Mouse (Mus musculus) testis, postnatal 10 days (tissue): ENCODE results near the gene Tnpo3.
A peak's percentile ranks its signal among the peaks of the same experiment; 100 is the strongest.

Experiments used
- DNase-seq: peaks from one replicate; pipeline ENCODE4 v3.0.0; 2021; ENCODE audit warnings: low spot score

The Tnpo3 gene

DNA sequence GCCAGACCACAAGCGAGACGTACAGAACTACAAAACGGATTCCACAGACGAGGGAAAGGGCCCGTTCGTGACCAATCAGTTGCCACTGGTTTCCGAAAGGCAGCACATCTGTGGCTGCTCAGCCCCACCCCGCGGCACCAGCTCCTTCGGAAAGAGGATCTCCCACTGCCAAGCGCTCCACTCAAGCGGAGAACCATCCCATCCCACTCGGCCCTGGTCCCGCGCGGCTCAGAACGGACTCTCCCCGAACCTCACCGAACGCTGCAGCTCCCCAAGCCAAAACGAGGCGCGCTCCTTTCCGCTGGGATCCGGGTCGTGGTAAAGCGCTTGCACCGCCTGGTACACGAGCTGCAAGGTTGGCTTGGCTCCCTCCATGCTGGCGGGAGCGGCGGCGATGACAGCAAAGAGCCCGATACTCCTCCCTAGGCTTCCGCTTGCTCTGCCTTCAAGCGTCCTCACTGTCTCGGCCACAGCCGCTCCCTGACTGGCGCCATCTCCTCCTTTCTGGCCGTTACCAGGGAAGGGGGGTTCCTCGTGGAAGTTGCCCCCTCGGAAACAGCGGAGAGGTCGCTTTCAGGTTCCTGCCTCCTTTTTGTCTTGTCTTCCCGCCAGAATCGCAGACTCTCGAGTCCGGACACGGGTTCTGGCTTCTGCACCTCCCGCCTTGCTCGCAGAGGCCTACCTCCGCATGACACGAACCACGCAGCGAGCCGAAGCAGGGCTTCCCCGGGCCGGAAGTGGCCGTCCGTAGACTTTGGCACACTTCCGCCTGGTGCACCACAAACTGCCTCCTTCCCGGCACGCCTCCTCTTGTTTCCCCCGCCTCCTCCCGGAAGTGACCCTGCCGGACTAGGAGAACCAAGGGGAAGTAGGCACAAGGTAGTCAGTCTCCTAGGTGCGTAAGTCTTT lies at the start of gene Tnpo3:
Gene Tnpo3 (minus strand): TSS at position 777 of the 909 bp plus-strand sequence.
- DNase-seq: peak; percentile 93

DNA sequence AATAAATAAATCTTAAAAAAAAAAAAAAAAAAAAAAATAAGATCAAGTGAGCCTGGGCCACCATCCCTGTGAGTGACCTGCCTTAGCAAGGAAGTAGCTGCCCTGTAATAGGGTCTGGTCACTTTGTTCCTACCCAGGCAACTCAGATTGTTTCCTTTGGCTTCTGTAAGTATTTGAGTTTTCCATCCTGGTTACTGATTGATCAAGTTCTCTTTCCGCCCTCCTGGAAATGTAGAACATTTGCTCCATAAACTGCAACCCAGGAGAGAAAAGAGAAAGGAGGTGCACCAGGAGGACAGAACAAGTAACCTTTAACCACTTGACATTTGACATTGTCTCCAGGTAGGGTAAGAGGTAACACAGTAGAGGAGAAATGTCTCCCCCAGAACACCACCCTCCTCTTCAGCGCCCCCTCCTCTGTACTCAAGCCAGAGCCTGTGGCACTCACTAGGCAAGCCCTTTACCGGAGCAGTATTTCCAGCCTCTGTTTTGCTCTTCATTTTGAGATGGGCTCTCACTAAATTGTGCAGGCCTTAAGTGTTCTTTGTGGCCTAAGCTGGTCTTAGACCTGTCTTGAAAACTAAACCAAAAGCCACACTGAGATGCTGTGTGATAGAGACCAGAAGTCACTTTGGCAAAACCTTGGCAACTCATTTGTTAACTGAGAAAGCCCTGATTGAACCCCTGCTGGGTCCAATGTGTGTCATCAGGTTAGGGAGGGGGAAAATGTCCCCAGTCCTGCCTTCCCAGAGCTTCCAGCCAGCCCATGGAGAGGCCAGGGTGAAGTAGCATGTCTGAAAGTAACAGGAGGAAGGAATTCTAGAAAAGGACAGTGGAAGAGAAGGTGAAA lies 49.2 kb upstream of the Tnpo3 start:
- no peak for DNase-seq

DNA sequence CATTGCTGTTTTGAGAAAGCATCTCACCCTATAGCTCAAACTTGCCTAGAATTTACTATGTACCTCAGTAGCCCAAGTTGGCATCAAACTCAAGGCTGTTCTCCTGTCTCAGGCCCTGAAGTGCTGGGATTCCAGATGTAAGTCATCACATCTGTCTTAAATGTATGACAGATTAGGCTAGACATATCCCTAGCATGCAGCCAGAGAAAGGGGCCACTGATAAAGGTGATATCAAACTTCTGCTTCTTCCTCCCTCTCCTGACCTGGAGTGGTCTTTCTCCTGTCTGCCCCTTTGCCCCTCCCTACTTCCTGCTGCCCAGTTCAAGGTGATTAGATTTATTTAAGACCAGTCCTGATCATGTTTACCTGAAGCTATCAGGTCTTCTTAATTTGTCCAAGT lies 43.6 kb upstream of the Tnpo3 start:
- DNase-seq: no peak

DNA sequence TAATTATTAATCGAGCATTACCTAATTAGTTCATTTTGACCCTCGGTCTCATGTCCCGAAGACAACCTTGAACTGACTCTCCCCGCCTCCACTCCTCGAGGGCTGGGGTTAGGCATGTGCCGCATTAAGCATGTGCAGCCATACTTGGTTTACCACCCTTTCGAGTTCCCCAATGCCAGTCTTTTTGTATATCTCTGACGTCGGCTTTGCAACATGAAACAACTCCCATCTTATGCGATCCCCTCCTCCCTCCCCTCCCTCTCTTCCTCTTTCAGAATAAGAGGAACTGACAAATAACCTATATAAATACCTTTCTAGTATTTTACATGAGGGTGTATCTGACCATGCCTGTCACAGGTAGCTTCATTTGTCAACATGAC lies 40.5 kb upstream of the Tnpo3 start:
- no peak for DNase-seq

DNA sequence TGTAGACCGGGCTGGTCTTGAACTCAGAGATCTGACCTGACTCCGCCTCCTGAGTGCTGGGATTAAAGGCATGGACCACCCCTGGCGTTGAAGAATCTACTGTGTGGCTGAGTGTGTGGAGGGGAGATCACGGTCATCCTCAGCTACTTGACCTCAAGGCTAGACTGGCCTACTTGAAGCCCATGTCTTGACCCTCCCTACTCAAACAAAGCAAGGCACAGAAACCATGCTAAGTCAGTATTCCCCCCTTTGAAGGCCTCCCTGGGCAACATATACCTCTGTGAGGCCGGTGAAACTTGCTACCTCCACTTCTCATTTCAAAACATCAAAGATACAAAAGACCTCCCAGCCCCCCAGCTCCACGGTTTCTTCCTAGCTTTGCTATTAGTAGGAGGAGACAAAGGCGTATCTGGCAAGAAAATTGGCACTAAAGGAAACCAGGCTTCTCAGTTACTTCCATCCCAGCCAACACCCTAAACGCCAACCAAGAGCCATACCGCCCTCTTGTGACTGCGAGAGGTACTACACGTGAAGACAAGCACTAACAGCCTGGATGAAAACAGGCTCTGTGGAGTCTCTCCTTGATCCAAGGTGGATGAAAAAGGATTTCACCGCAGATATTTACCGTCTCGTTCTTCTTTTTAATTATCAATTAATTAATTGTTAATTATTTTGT lies 39.9 kb upstream of the Tnpo3 start:
- peak; percentile 95 for DNase-seq

DNA sequence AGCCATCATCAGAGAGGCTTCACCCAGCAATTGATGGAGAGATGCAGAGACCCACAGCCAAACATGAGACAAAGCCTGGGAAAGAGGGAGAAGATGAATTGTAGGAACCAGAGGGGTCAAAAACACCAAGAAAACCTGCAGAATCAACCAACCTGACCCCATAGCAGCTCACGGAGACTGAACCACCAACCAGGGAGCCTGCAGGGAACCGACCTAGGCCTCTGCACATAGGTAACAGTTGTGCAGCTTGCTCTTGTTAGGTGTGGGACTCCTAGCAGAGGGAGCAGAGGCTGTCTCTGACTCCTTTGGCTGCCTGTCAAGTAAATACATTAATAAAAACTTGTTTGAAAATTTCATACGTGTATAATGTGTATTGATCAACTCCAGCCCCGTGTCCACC lies 32.1 kb upstream of the Tnpo3 start:
- no peak for DNase-seq

DNA sequence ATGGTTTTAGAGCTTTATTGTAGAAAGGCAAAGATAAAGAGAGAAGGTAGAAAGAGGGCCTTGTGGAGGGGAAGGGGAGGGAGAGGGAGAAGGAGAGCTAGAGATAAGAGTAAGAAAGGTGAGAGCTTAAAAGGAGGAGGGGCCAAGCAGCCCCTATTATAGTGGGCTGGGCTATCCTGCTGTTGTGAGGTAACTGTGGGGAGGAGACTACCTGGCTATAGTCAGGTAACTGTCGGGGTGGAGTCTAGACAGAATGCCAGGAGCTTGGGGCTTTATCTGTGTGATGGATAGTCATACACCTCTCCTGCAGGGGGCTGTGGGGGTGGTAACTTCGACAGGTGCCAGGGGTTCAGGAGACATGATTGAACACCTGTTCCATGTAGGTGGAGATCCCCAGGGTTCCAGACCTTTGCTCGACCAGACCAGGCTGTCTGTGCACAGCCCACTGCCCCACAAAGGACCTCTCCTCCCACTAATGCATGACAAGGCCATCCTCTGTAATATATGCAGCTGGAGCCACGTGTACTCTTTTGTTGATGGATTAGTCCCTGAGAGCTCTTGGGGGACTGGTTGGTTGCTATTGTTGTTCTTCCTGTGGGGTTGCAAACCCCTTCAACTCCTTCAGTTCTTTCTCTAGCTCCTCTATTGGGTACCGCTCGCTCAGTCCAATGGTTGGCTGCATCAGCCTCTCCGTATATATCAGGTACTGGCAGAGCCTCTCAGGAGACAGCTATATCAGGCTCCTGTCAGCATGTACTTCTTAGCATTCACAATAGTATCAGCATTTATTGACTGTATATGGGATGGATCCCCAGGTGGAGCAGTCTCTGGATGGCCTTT lies 30.1 kb upstream of the Tnpo3 start:
- DNase-seq: no peak

DNA sequence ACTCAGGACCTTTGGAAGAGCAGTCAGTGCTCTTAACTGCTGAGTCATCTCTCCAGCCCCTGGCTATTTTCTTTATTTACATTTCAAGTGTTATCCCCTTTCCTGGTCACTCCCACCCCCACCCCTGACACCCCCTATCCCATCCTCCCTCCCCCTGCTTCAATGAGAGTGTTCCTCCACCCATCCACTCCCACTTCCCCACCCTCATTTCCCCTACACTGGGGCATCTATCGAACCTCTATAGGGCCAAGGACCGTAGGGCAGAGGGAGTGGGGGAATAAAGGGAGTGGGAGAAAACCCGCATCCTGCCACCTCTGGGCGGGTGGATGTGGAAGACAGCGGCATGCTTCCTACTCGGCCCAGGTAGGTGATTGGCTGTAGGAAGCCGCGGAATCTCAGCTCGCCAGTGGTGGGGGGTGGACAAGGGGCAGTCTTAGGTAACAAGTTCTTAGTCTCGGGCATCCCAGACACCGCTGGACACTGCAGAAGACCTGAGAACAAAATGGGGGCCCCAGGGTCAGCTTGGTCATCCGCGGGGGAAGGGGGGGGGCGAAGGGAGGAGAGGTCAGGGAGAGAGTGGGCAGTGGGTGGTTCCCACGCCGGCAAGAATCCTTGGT lies 29.3 kb upstream of the Tnpo3 start:
- DNase-seq: no peak

DNA sequence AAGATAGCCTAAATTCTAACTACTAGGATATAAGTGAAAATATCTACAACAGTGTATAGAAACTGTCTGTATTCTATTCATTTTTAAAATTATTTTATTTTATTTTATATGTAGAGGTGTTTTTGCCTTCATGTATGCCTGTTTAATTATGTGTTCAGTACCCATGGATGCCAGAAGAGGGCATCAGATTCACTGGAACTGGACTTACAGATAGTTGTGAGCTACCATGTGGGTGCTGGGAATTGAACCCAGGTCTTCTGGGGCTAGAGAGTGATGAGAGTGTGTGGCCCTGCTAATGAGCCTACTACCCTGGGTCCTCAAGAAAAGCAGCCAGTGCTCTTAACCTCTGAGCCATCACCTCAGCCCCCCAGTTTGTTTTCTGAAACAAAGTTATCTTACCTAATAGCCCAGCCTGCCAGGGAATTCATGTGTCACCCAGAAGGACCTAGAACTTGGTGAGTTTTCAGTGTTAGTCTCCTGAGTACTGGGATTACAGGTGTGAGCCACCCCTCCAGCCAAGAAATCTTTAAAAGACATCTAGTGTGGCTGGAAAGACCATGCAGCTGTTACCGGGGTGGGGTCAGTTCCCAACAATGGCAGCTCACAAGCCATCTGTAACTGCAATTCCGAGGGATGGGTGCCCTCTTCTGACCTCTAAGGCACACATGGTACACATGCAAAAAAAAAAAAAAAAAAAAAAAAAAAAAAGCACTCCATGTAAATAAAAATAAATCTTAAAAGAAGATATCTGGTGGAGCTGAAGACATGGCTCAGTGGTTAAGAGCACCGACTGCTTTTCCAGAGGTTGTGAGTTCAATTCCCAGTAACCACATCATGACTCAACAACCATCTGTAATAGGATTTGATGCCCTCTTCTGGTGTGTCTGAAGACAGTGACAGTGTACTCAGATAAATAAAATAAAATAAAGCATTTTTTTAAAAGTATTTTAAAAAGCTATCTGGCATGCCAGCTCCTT lies 28.0 kb upstream of the Tnpo3 start:
- DNase-seq: no peak

DNA sequence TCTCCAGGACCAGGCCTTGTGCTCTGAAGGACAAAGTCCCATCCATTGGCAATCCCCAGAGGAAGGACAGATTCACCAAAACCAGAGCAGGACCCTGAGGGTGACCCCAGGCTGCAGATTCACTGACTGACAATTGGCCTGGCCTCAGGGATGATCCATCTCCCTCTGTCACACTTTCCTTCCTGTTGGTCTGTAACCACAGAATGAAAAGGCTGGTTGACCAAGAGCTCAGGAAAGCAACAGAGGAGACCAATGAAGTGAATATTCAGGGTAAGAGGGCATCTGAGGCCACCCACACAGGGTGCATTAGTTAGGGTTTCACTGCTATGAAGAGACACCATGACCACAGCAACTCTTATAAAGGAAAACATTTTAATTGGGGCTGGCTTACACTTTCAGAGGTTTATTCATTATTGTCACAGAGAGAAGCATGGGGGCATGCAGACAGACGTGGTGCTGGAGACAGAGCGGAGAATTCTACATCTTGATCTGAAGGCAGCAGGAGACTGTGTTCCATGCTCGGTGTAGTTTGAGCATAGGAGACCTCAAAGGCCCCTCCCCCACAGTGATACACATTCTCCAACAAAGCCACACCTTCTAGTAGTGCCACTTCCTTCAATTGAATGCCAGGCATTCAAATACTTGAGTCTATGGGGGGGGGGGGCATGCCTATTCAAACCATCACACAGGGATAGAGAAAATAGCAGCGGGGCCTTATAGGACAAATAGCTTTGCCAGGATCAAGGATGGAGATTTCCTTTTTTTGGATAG lies 26.8 kb upstream of the Tnpo3 start:
- DNase-seq: no peak

DNA sequence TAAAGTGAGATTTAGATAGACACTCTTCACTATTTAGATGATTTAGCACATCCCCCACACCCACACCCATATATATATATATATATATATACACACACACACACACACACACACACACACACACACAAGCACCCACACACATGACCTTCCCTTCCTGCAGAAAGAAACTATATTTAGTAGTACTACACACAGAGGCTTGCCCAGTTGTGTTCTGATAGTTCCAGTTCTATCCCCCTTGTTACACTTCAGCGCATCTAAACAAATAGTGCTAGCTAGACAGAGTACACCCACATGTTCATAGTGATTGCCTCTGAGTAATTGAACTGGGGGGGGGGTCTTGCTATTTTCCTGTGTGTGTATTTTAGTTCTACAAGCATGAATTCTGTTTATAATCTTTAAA lies 24.9 kb upstream of the Tnpo3 start:
- no peak for DNase-seq

DNA sequence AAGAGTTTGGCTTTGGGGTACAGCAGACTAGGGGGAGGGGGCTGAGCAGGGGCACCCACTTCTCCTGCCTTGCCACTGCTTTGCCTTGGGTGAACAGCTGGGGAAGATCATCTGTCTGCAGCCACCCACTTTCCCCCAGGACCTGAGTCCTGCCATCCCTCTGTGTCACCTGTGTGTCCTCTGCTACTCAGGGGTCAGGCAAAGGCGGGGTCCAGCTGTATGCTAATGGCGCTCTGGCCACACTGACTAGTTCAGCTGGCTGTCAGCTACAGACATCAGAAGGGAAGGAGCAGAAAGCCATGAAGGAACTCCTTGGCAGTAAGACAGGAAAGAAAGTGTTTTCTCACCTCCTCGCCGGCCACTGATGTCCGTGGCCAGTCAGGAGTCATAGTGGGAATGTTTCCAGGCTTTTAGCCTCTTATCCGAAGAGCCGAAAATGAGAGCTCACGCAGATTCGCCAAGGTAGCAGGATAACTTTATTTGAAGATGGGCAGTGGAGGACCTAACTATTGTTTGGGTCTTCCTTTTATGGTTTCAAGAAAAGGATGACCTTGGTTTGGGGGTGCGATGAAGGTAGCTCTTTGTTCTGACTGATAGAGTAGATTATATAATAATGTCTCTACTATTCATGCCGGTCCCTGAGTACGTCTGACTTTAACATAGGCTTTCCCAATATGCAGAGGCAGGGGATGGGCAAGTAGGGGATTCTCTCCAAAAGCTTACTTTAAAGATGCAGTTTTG lies 23.0 kb upstream of the Tnpo3 start:
- no peak for DNase-seq

DNA sequence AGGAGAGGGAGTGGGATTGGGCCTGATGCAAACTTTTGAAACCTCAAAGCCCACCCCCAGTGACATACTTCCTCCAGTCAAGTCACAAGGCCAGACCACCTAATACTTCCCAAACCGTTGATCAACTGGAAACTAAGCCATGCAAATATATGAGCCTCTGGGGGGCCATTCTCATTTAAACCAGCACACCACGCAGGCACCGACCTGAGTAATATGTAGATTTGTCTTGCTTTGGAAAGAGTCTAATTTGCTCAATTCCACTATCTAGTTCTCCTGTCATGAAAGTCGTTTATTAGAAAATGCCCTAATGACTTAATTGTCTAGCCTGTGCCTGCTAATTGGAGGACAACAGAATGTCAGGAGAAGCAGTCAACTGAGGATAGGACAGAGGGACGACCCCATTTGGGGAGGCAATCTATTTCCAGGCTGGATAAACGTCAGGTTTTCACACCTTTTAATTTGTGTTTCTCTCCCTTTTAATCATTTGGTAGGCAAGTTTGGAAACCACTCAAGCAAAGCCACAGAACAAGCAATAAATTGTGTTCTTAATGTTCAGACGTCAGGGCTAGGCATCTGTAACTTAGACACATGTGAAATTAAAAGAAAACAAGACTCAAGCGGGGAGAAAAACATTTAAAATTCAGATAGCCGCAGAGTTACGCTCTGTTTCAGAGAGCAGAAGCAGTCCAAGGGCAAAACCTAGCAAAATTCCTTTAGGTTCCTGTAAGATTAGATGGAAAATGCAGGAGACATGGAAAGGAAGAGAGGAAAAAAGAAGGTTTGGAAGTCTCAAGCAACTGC lies 22.3 kb upstream of the Tnpo3 start:
- no peak for DNase-seq

DNA sequence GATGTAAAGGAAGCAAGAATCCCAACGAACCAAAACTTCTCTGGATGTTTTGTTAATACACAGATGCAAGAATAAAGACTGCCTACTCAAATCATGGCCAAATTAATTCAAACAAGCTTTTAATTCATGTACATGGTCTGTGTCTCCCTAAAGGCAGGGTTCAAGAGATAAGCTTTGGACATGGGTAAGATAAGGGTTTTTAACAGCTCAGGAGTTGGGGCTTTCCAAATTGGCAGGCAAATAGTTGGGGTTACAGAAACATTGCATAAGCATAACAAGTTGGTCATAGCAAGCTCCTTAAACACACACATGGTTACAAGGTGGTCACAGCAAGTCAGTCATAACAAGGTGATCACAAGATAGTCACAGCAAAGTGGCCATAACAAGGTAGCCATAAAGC lies 20.5 kb upstream of the Tnpo3 start:
- no peak for DNase-seq

DNA sequence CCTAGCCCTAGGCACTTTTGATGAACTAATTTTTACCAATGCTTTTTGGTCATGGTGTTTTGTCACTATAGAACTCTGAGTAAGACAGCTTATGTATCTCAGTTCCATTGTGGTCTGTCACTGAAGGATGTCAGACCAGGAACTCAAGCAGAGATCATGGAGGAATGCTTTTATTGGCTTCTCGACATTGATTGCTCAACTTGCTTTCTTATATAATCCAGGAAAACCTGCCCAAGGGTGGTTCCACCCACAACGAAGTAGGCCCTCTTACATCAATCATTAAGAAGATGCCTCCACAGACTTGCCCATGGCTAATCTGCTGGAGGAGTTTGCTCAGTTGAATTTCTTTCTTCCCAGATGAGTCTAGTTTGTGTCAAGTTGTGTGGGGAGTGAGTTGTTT lies 18.1 kb upstream of the Tnpo3 start:
- DNase-seq: no peak

DNA sequence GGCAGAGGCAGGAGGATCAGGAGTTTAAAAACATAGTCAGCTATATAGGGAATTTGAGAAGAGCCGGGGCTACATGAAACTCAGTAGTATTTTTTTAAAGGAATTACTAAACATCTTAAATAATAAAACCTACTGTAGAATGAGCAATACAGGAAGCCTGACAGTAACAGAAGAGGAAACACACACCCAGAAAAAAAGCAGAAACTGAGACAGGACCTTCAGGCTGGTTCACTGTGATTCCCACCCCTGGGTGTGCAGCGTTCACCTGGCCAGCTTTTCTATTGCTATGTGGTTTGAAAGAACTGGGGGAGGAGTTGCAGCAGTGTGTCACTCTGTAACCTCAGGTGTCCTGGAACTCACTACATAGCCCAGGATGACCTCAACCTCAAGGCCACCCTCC lies 14.2 kb upstream of the Tnpo3 start:
- no peak for DNase-seq

DNA sequence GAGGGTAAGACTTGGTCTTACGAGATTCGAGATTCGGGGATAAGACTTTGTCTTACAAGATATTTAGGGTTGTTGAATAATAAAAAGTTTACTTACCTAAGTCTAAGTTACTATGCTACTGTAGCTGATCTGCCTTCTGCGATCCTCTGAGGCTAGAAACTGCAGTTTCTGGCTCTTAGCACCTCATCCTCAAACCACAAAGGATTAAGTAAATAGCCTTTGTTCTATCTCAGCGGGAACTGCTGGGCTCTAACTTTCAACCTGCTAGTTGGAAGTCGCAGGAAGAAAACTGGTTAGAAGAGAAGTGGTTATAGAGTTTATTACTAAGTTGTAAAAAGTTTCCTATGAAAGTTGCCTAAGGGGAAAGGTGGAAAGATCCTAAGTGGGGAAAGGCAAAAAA lies 12.6 kb upstream of the Tnpo3 start:
- no peak for DNase-seq
